Mouse (Mus musculus) left cerebral cortex, postnatal 25 days (tissue): ENCODE results near the gene Adss. TPM values are rescaled to one million over a fixed set of nuclear protein-coding genes. Genes with fewer than 3 reads are reported as not detected.

Experiments used
- DNase-seq, 2 experiments: peaks; one replicate each; pipeline ENCODE4 v3.0.0; 2022; ENCODE audit warnings: low spot score in 2 of 2, mixed read lengths in 1 of 2
- intact Hi-C: fragments of 180-260 bp; cut with DNase I; formaldehyde crosslinking; loops from one replicate; pipeline ENCODE4 v1.15.1; 2025
- total RNA-seq, 2 experiments: library from RNA; stranded (reverse); gene quantifications; 2 replicates each; pipeline ENCODE4 v1.2.3; 2021

The Adss gene
- total RNA-seq, 2 experiments from 2014 or later, result 68.8 to 69.2 TPM

GRCm38 (mm10) chr1:177729043-177730024 lies 67.0 kb downstream of the Adss start, which contains the start of gene 1700016C15Rik:
Gene 1700016C15Rik (plus strand): TSS chr1:177729814.
- intact Hi-C loops, result no loop called here
- no peak for DNase-seq

- intact Hi-C loops, result no loop called here
Measured at GRCm38 (mm10) chr1:177727883-177728525, 68.3 kb downstream of the Adss start.

GRCm38 (mm10) chr1:177726870-177727269 lies 69.4 kb downstream of the Adss start:
- DNase-seq, result no peak
- intact Hi-C loops, result no loop called here

More at GRCm38 (mm10) chr1:177727883-177728525, 68.3 kb downstream of the Adss start:
- no peak for DNase-seq

- DNase-seq, result no peak
- intact Hi-C loops, result no loop called here
Measured at GRCm38 (mm10) chr1:177723786-177724185, 72.5 kb downstream of the Adss start.

GRCm38 (mm10) chr1:177719029-177719427 lies 77.3 kb downstream of the Adss start:
- intact Hi-C loops, result no loop called here
- no peak for DNase-seq

- intact Hi-C loops, result no loop called here
- DNase-seq, result no peak
Measured at GRCm38 (mm10) chr1:177718340-177719028, 77.8 kb downstream of the Adss start.

GRCm38 (mm10) chr1:177717057-177717835 lies 79.1 kb downstream of the Adss start:
- DNase-seq, result no peak
- intact Hi-C loops, result no loop called here

- intact Hi-C loops, result no loop called here
- DNase-seq, result no peak
Measured at GRCm38 (mm10) chr1:177716448-177716847, 79.9 kb downstream of the Adss start.

- no peak for DNase-seq
- intact Hi-C loops, result no loop called here
Measured at GRCm38 (mm10) chr1:177714397-177715012, 81.8 kb downstream of the Adss start.

- intact Hi-C loops, result no loop called here
- DNase-seq, result no peak
Measured at GRCm38 (mm10) chr1:177713635-177714396, 82.5 kb downstream of the Adss start.

Other genes starting within 250 kb of the Adss start
- gene 1700016C15Rik, start 66.7 kb downstream of the Adss start, total RNA-seq, result not detected
- 1 to 10 TPM; 4.0 to 5.0 TPM for gene Catspere2, start 186.9 kb upstream of the Adss start, total RNA-seq